Mouse (Mus musculus): ENCODE measurements around the gene Igsf9. TPM values are rescaled to one million over a fixed set of nuclear protein-coding genes. Genes with fewer than 3 reads are reported as not detected.

The Igsf9 gene
- polyA plus RNA-seq, 1 experiment = 4.1 TPM

GRCm38 (mm10) chr1:172469810-172470448 lies 11.7 kb upstream of the Igsf9 start:
- H3K79me2 ChIP-seq (ENCODE audit: control insufficient read depth, insufficient read depth) = no peaks in the 10 kb centered on the region
- H3K79me3 ChIP-seq (ENCODE audit: low read depth) = no peaks in the 10 kb centered on the region
- TF ChIP-seq CEBPB (IDR thresholded peaks at IDR 0.05; ENCODE audit: low read depth) (no peak), FOSL1 (IDR thresholded peaks at IDR 0.05; ENCODE audit: insufficient read depth, low read length, poor library complexity, severe bottlenecking) (no peak), USF1 (IDR thresholded peaks at IDR 0.05; ENCODE audit: low read depth) (no peak), CTCF (IDR thresholded peaks at IDR 0.05; ENCODE audit: control insufficient read depth, insufficient read depth, insufficient read length) (no peak), MYOD1 (IDR thresholded peaks at IDR 0.05; ENCODE audit: control insufficient read depth, insufficient read length, low read depth) (no peak), MYOG (IDR thresholded peaks at IDR 0.05; ENCODE audit: control insufficient read depth, extremely low read depth, insufficient read length) (no peak), MAX (IDR thresholded peaks at IDR 0.05) (no peak)
- peaks cover 8% of the 10 kb centered on the region for H3K27me3 ChIP-seq (ENCODE audit: control insufficient read depth, insufficient read depth, insufficient read length)
- no peak overlapping the region for H3K4me3 ChIP-seq (ENCODE audit: insufficient read depth, poor library complexity, severe bottlenecking)
- H3ac ChIP-seq (ENCODE audit: control insufficient read depth, insufficient read length, low read depth) = no peak overlapping the region
- H3K36me3 ChIP-seq (ENCODE audit: control insufficient read depth, insufficient read depth) = no peaks in the 10 kb centered on the region

GRCm38 (mm10) chr1:172472909-172473308 lies 8.7 kb upstream of the Igsf9 start:
- no peaks in the 10 kb centered on the region for H3K36me3 ChIP-seq (ENCODE audit: control insufficient read depth, insufficient read depth)
- H3K79me2 ChIP-seq (ENCODE audit: control insufficient read depth, insufficient read depth) = no peaks in the 10 kb centered on the region
- no peaks in the 10 kb centered on the region for H3K79me3 ChIP-seq (ENCODE audit: low read depth)
- no peak overlapping the region for H3ac ChIP-seq (ENCODE audit: control insufficient read depth, insufficient read length, low read depth)
- no peak overlapping the region for H3K4me3 ChIP-seq (ENCODE audit: insufficient read depth, poor library complexity, severe bottlenecking)
- H3K27me3 ChIP-seq (ENCODE audit: control insufficient read depth, insufficient read depth, insufficient read length) = peaks cover 8% of the 10 kb centered on the region
- TF ChIP-seq CEBPB (IDR thresholded peaks at IDR 0.05; ENCODE audit: low read depth) (no peak), MYOD1 (IDR thresholded peaks at IDR 0.05; ENCODE audit: control insufficient read depth, insufficient read length, low read depth) (no peak)

- H3K36me3 ChIP-seq (ENCODE audit: control insufficient read depth, insufficient read depth) = no peaks in the 10 kb centered on the region
- H3K79me3 ChIP-seq (ENCODE audit: low read depth) = no peaks in the 10 kb centered on the region
- no peak overlapping the region for H3ac ChIP-seq (ENCODE audit: control insufficient read depth, insufficient read length, low read depth)
- H3K4me3 ChIP-seq (ENCODE audit: insufficient read depth, poor library complexity, severe bottlenecking) = no peak overlapping the region
- TF ChIP-seq MYOD1 (IDR thresholded peaks at IDR 0.05; ENCODE audit: control insufficient read depth, insufficient read length, low read depth) (no peak), CTCF (IDR thresholded peaks at IDR 0.05; ENCODE audit: control insufficient read depth, insufficient read depth, insufficient read length) (no peak), FOSL1 (IDR thresholded peaks at IDR 0.05; ENCODE audit: insufficient read depth, low read length, poor library complexity, severe bottlenecking) (no peak), CEBPB (IDR thresholded peaks at IDR 0.05; ENCODE audit: low read depth) (no peak), MYOG (IDR thresholded peaks at IDR 0.05; ENCODE audit: control insufficient read depth, extremely low read depth, insufficient read length) (no peak), MAX (IDR thresholded peaks at IDR 0.05) (no peak), USF1 (IDR thresholded peaks at IDR 0.05; ENCODE audit: low read depth) (no peak)
- no peaks in the 10 kb centered on the region for H3K79me2 ChIP-seq (ENCODE audit: control insufficient read depth, insufficient read depth)
- H3K27me3 ChIP-seq (ENCODE audit: control insufficient read depth, insufficient read depth, insufficient read length) = peaks cover 8% of the 10 kb centered on the region
Measured at GRCm38 (mm10) chr1:172474196-172474595, 7.4 kb upstream of the Igsf9 start.

- no peak for TF ChIP-seq MYOD1 (IDR thresholded peaks at IDR 0.05; ENCODE audit: control insufficient read depth, insufficient read length, low read depth)
- TF ChIP-seq FOSL1 (IDR thresholded peaks at IDR 0.05; ENCODE audit: insufficient read depth, low read length, poor library complexity, severe bottlenecking) = no peak
- no peak for TF ChIP-seq USF1 (IDR thresholded peaks at IDR 0.05; ENCODE audit: low read depth)
- TF ChIP-seq MAX (IDR thresholded peaks at IDR 0.05) = no peak
- no peak for TF ChIP-seq CTCF (IDR thresholded peaks at IDR 0.05; ENCODE audit: control insufficient read depth, insufficient read depth, insufficient read length)
- no peak for TF ChIP-seq MYOG (IDR thresholded peaks at IDR 0.05; ENCODE audit: control insufficient read depth, extremely low read depth, insufficient read length)
- TF ChIP-seq CEBPB (IDR thresholded peaks at IDR 0.05; ENCODE audit: low read depth) = no peak
- H3K79me3 ChIP-seq (ENCODE audit: low read depth) = no peaks in the 10 kb centered on the region
- H3ac ChIP-seq (ENCODE audit: control insufficient read depth, insufficient read length, low read depth) = no peak within 1 kb of the TSS
- H3K79me2 ChIP-seq (ENCODE audit: control insufficient read depth, insufficient read depth) = no peaks in the 10 kb centered on the region
- H3K4me3 ChIP-seq (ENCODE audit: insufficient read depth, poor library complexity, severe bottlenecking) = no peak within 1 kb of the TSS
- H3K36me3 ChIP-seq (ENCODE audit: control insufficient read depth, insufficient read depth) = no peaks in the 10 kb centered on the region
- H3K27me3 ChIP-seq (ENCODE audit: control insufficient read depth, insufficient read depth, insufficient read length) = peaks cover 8% of the 10 kb centered on the region
Measured at GRCm38 (mm10) chr1:172475054-172475741, 6.4 kb upstream of the Igsf9 start, which contains the start of gene Slamf9. Slamf9 (plus strand) TSS chr1:172475358.

- TF ChIP-seq FOSL1 (IDR thresholded peaks at IDR 0.05; ENCODE audit: insufficient read depth, low read length, poor library complexity, severe bottlenecking) = no peak
- TF ChIP-seq MYOG (IDR thresholded peaks at IDR 0.05; ENCODE audit: control insufficient read depth, extremely low read depth, insufficient read length) = no peak
- no peak for TF ChIP-seq MYOD1 (IDR thresholded peaks at IDR 0.05; ENCODE audit: control insufficient read depth, insufficient read length, low read depth)
- TF ChIP-seq CEBPB (IDR thresholded peaks at IDR 0.05; ENCODE audit: low read depth) = no peak
- TF ChIP-seq MAX (IDR thresholded peaks at IDR 0.05) = no peak
- no peak for TF ChIP-seq USF1 (IDR thresholded peaks at IDR 0.05; ENCODE audit: low read depth)
- TF ChIP-seq CTCF (IDR thresholded peaks at IDR 0.05; ENCODE audit: control insufficient read depth, insufficient read depth, insufficient read length) = no peak
- Histone ChIP-seq H3K79me2 (ENCODE audit: control insufficient read depth, insufficient read depth) (no peaks in the 10 kb centered on the region), H3K4me3 (ENCODE audit: insufficient read depth, poor library complexity, severe bottlenecking) (no peak overlapping the region), H3ac (ENCODE audit: control insufficient read depth, insufficient read length, low read depth) (no peak overlapping the region), H3K79me3 (ENCODE audit: low read depth) (no peaks in the 10 kb centered on the region), H3K27me3 (ENCODE audit: control insufficient read depth, insufficient read depth, insufficient read length) (peaks cover 4% of the 10 kb centered on the region), H3K36me3 (ENCODE audit: control insufficient read depth, insufficient read depth) (no peaks in the 10 kb centered on the region)
Measured at GRCm38 (mm10) chr1:172478020-172478419, 3.6 kb upstream of the Igsf9 start.

All from C2C12 (cell line).